Mouse (Mus musculus) megakaryocyte, embryonic 14.5 days (primary cell): ENCODE measurements around the gene Polr2a.

Experiments used
- FLI1 ChIP-seq: IDR thresholded peaks from 2 replicates; pipeline ENCODE4 v1.6.1; 2012; ENCODE audit warnings: low read length, inconsistent platforms, mixed read lengths
- GATA1 ChIP-seq: IDR thresholded peaks from 3 replicates; pipeline ENCODE4 v1.6.1; 2012; ENCODE audit warnings: mixed read lengths, low read length, inconsistent platforms, borderline replicate concordance

GRCm38 (mm10) chr11:69799394-69800137 is 41.1 kb upstream of the Polr2a start:
- TF ChIP-seq GATA1 = no peak
- no peak for TF ChIP-seq FLI1
